Mouse (Mus musculus): ENCODE results near the gene Sytl2. TPM values are rescaled to one million over a fixed set of nuclear protein-coding genes. Genes with fewer than 3 reads are reported as not detected.

The Sytl2 gene
- polyA plus RNA-seq, 1 experiment from 2014 or later, result 10.1 TPM

GRCm38 (mm10) chr7:90353488-90354228 lies 51.6 kb downstream of the Sytl2 start:
- Histone ChIP-seq H3K27me3 (ENCODE audit: insufficient read depth, low read length) (no peaks in the 10 kb centered on the region), H3K27ac (ENCODE audit: low read length) (no peak overlapping the region), H3K4me1 (ENCODE audit: insufficient read depth, low read length) (no peaks in the 10 kb centered on the region), H3K4me3 (ENCODE audit: low read length) (no peak overlapping the region), H3K9ac (replicated peaks; ENCODE audit: low read length) (no peak overlapping the region), H3K9me3 (ENCODE audit: low read length) (no peaks in the 10 kb centered on the region), H3K4me2 (replicated peaks; ENCODE audit: low read depth, low read length) (no peak overlapping the region), H3K36me3 (ENCODE audit: insufficient read depth, low read length) (no peaks in the 10 kb centered on the region)
- no peak for ATAC-seq (ENCODE audit: low FRiP score, low TSS enrichment)
- WGBS, result 59% methylated on average over 12 of the region's 12 CpGs

GRCm38 (mm10) chr7:90354229-90354604 lies 52.2 kb downstream of the Sytl2 start:
- H3K36me3 ChIP-seq (ENCODE audit: insufficient read depth, low read length), result no peaks in the 10 kb centered on the region
- 95% methylated on average over 2 of the region's 2 CpGs for WGBS
- H3K9ac ChIP-seq (replicated peaks; ENCODE audit: low read length), result no peak overlapping the region
- no peaks in the 10 kb centered on the region for H3K27me3 ChIP-seq (ENCODE audit: insufficient read depth, low read length)
- H3K4me3 ChIP-seq (ENCODE audit: low read length), result no peak overlapping the region
- H3K4me2 ChIP-seq (replicated peaks; ENCODE audit: low read depth, low read length), result no peak overlapping the region
- H3K4me1 ChIP-seq (ENCODE audit: insufficient read depth, low read length), result no peaks in the 10 kb centered on the region
- no peaks in the 10 kb centered on the region for H3K9me3 ChIP-seq (ENCODE audit: low read length)
- H3K27ac ChIP-seq (ENCODE audit: low read length), result no peak overlapping the region
- no peak for ATAC-seq (ENCODE audit: low FRiP score, low TSS enrichment)

- no peak overlapping the region for H3K4me2 ChIP-seq (replicated peaks; ENCODE audit: low read depth, low read length)
- H3K27ac ChIP-seq (ENCODE audit: low read length), result no peak overlapping the region
- no peak overlapping the region for H3K9ac ChIP-seq (replicated peaks; ENCODE audit: low read length)
- H3K27me3 ChIP-seq (ENCODE audit: insufficient read depth, low read length), result no peaks in the 10 kb centered on the region
- no peaks in the 10 kb centered on the region for H3K4me1 ChIP-seq (ENCODE audit: insufficient read depth, low read length)
- no peaks in the 10 kb centered on the region for H3K36me3 ChIP-seq (ENCODE audit: insufficient read depth, low read length)
- no peak for ATAC-seq (ENCODE audit: low FRiP score, low TSS enrichment)
- 79% methylated on average over 3 of the region's 3 CpGs for WGBS
- no peaks in the 10 kb centered on the region for H3K9me3 ChIP-seq (ENCODE audit: low read length)
- no peak overlapping the region for H3K4me3 ChIP-seq (ENCODE audit: low read length)
Observed at GRCm38 (mm10) chr7:90355454-90355853, 53.4 kb downstream of the Sytl2 start.

GRCm38 (mm10) chr7:90355995-90356394 lies 53.9 kb downstream of the Sytl2 start:
- Histone ChIP-seq H3K4me1 (ENCODE audit: insufficient read depth, low read length) (no peaks in the 10 kb centered on the region), H3K27me3 (ENCODE audit: insufficient read depth, low read length) (no peaks in the 10 kb centered on the region), H3K27ac (ENCODE audit: low read length) (no peak overlapping the region), H3K36me3 (ENCODE audit: insufficient read depth, low read length) (no peaks in the 10 kb centered on the region), H3K9me3 (ENCODE audit: low read length) (no peaks in the 10 kb centered on the region), H3K4me2 (replicated peaks; ENCODE audit: low read depth, low read length) (no peak overlapping the region), H3K4me3 (ENCODE audit: low read length) (no peak overlapping the region), H3K9ac (replicated peaks; ENCODE audit: low read length) (no peak overlapping the region)
- no peak for ATAC-seq (ENCODE audit: low FRiP score, low TSS enrichment)
- WGBS, result 59% methylated on average over 2 of the region's 2 CpGs

- no peaks in the 10 kb centered on the region for H3K9me3 ChIP-seq (ENCODE audit: low read length)
- no peaks in the 10 kb centered on the region for H3K36me3 ChIP-seq (ENCODE audit: insufficient read depth, low read length)
- no peaks in the 10 kb centered on the region for H3K4me1 ChIP-seq (ENCODE audit: insufficient read depth, low read length)
- ATAC-seq (ENCODE audit: low FRiP score, low TSS enrichment), result no peak
- H3K9ac ChIP-seq (replicated peaks; ENCODE audit: low read length), result no peak overlapping the region
- no peak overlapping the region for H3K4me3 ChIP-seq (ENCODE audit: low read length)
- no peak overlapping the region for H3K27ac ChIP-seq (ENCODE audit: low read length)
- 51% methylated on average over 7 of the region's 7 CpGs for WGBS
- no peaks in the 10 kb centered on the region for H3K27me3 ChIP-seq (ENCODE audit: insufficient read depth, low read length)
- no peak overlapping the region for H3K4me2 ChIP-seq (replicated peaks; ENCODE audit: low read depth, low read length)
Observed at GRCm38 (mm10) chr7:90362788-90363187, 60.7 kb downstream of the Sytl2 start.

GRCm38 (mm10) chr7:90370071-90370851 lies 68.2 kb downstream of the Sytl2 start:
- no peaks in the 10 kb centered on the region for H3K9me3 ChIP-seq (ENCODE audit: low read length)
- no peak overlapping the region for H3K27ac ChIP-seq (ENCODE audit: low read length)
- H3K27me3 ChIP-seq (ENCODE audit: insufficient read depth, low read length), result no peaks in the 10 kb centered on the region
- no peak overlapping the region for H3K4me3 ChIP-seq (ENCODE audit: low read length)
- H3K36me3 ChIP-seq (ENCODE audit: insufficient read depth, low read length), result no peaks in the 10 kb centered on the region
- 71% methylated on average over 6 of the region's 6 CpGs for WGBS
- H3K4me2 ChIP-seq (replicated peaks; ENCODE audit: low read depth, low read length), result no peak overlapping the region
- H3K4me1 ChIP-seq (ENCODE audit: insufficient read depth, low read length), result no peaks in the 10 kb centered on the region
- ATAC-seq (ENCODE audit: low FRiP score, low TSS enrichment), result no peak
- H3K9ac ChIP-seq (replicated peaks; ENCODE audit: low read length), result no peak overlapping the region

- no peak overlapping the region for H3K9ac ChIP-seq (replicated peaks; ENCODE audit: low read length)
- no peak overlapping the region for H3K4me3 ChIP-seq (ENCODE audit: low read length)
- WGBS, result 48% methylated on average over 4 of the region's 4 CpGs
- no peak for ATAC-seq (ENCODE audit: low FRiP score, low TSS enrichment)
- no peaks in the 10 kb centered on the region for H3K9me3 ChIP-seq (ENCODE audit: low read length)
- no peaks in the 10 kb centered on the region for H3K36me3 ChIP-seq (ENCODE audit: insufficient read depth, low read length)
- H3K27ac ChIP-seq (ENCODE audit: low read length), result peak overlapping the region; percentile 46; the same call in 1 of the 2 replicates
- no peak overlapping the region for H3K4me2 ChIP-seq (replicated peaks; ENCODE audit: low read depth, low read length)
- H3K4me1 ChIP-seq (ENCODE audit: insufficient read depth, low read length), result no peaks in the 10 kb centered on the region
- H3K27me3 ChIP-seq (ENCODE audit: insufficient read depth, low read length), result no peaks in the 10 kb centered on the region
Observed at GRCm38 (mm10) chr7:90372804-90373203, 70.8 kb downstream of the Sytl2 start.

- H3K9ac ChIP-seq (replicated peaks; ENCODE audit: low read length), result no peak overlapping the region
- H3K4me1 ChIP-seq (ENCODE audit: insufficient read depth, low read length), result 0 out of 2 replicates have a peak, but pooled peaks cover 4% of the 10 kb centered on the region
- no peak; the same call in 1 of the 2 replicates for ATAC-seq (ENCODE audit: low FRiP score, low TSS enrichment)
- 71% methylated on average over 2 of the region's 2 CpGs for WGBS
- H3K36me3 ChIP-seq (ENCODE audit: insufficient read depth, low read length), result no peaks in the 10 kb centered on the region
- H3K27ac ChIP-seq (ENCODE audit: low read length), result no peak overlapping the region
- H3K9me3 ChIP-seq (ENCODE audit: low read length), result no peaks in the 10 kb centered on the region
- H3K4me3 ChIP-seq (ENCODE audit: low read length), result no peak overlapping the region
- no peak overlapping the region for H3K4me2 ChIP-seq (replicated peaks; ENCODE audit: low read depth, low read length)
- no peaks in the 10 kb centered on the region for H3K27me3 ChIP-seq (ENCODE audit: insufficient read depth, low read length)
Observed at GRCm38 (mm10) chr7:90384411-90384810, 82.4 kb downstream of the Sytl2 start.

GRCm38 (mm10) chr7:90386885-90387459 lies 84.9 kb downstream of the Sytl2 start:
- ATAC-seq (ENCODE audit: low FRiP score, low TSS enrichment), result peak; percentile 54; the same call in 1 of the 2 replicates
- peak overlapping the region; percentile 26 for H3K4me2 ChIP-seq (replicated peaks; ENCODE audit: low read depth, low read length)
- no peaks in the 10 kb centered on the region for H3K36me3 ChIP-seq (ENCODE audit: insufficient read depth, low read length)
- H3K4me1 ChIP-seq (ENCODE audit: insufficient read depth, low read length), result 0 out of 2 replicates have a peak, but pooled peaks cover 4% of the 10 kb centered on the region
- no peak overlapping the region for H3K27ac ChIP-seq (ENCODE audit: low read length)
- 13% methylated on average over 8 of the region's 8 CpGs for WGBS
- no peak overlapping the region for H3K9ac ChIP-seq (replicated peaks; ENCODE audit: low read length)
- no peaks in the 10 kb centered on the region for H3K9me3 ChIP-seq (ENCODE audit: low read length)
- H3K27me3 ChIP-seq (ENCODE audit: insufficient read depth, low read length), result no peaks in the 10 kb centered on the region
- H3K4me3 ChIP-seq (ENCODE audit: low read length), result no peak overlapping the region
